Mouse (Mus musculus) monocyte, adult 2 months (primary cell): ENCODE measurements around the gene Cnpy4.
"Not testable (repeated sequence)": the region's sequence is repeated elsewhere in the genome, so short reads cannot be mapped to it uniquely, and the experiment has no call there.

Source experiments
- DNase-seq, 2 experiments: peaks; one replicate each; pipeline ENCODE4 v3.0.0; 2022; ENCODE audit warnings: low spot score in 2 of 2, low read depth in 1 of 2

Cnpy4 gene

DNA sequence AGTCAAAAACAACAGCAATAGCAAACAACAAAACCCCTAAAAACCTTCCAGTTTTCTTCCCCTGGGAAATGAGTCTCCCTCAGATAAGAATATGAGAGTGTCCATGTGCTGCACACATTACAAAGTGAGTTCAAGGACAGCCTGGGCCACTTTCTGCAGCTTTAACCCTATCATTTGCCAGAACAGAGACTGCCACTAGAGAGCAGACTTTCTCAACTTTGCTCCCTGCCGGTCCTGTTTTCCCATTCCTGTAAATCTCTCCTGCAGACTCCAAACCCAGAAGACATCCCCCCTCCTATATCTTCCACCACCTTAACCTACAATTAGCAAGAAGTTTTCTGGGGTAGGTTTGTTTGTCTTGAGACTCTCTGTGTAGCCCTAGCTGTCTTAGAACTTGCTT is 12.3 kb downstream of the Cnpy4 start:
- no peak for DNase-seq

DNA sequence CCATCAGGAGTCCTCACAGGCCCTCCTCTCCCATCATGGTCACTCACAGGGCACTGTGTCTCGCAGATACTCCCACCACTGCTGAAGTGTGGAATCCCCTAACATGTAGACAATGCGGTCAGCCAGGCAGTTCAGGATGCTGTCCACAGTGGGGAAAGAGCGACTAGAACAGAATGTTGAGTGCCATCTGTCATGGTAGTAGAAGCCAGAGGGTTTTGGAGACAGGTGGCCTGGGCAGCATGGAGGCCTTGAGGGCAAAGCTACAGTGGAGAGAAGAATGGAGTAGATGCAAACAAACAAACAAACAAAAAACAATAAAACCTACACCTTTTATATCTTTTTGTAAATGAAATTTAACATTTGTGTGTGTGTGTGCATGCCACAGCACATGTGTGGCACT is 14.8 kb downstream of the Cnpy4 start:
- no peak for DNase-seq

- DNase-seq = no peak
Measured at GRCm38 (mm10) chr5:138207253-138207652, 20.0 kb downstream of the Cnpy4 start.

DNA sequence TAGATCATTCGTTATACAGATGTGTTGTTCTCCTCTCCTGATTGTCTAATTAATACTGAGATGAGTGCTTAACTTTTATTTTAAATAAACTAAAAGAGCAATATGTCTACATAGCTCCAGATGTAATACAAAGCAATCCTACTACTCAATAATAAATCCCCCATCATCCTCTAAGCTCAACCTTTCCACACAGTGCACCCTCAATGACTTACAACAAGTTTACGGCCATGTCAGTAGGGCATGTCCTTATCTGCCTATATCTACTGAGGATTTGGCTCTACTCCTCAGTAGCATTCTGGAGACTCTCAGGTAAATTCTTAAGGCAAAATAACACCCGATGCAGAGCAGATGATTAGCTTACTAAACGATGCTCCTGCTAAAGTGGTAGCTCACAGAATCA is 20.6 kb downstream of the Cnpy4 start:
- DNase-seq = no peak

DNA sequence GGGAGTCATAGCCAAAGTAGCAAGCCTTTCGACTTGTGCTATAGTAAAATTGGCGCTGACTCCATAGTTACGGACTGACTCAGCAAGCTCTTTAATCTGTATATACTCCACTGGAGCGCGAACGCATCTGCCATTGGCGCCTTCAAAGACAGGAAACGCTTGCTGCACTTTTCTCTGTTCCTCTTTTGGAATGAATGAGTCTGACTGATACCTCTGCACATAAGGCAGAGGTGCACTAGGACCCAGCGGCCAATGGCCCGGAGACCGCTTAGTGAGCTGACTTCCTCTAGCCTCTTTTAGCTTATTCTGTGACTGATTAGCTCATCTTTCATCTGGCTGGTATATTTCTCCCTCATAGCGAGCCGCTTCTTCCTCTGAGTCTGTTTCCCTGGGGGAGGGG is 29.3 kb downstream of the Cnpy4 start:
- DNase-seq = not testable (repeated sequence)

- no peak for DNase-seq
Measured at GRCm38 (mm10) chr5:138219864-138220263, 32.6 kb downstream of the Cnpy4 start.

GRCm38 (mm10) chr5:138222111-138222510 is 34.8 kb downstream of the Cnpy4 start:
- DNase-seq = peak; percentile 61 to 85

DNA sequence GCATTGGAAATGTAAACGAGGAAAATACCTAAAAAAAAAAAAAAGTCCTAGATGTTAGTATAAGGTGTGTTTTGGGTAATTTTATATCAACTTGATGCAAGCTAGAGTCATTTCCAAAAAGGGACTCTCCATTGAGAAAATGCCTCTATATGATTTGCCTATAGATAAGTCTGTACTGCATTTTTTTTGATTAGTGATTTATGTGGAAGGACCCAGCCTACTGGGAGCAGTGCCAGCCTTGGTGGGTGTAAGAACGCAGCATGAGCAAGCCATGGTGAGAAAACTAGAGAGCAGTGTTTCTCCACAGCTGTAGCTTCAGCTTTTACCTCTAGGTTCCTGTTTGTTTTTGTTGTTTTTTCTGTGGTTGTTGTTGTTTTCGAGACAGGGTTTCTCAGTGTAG is 36.0 kb downstream of the Cnpy4 start:
- DNase-seq = no peak

DNA sequence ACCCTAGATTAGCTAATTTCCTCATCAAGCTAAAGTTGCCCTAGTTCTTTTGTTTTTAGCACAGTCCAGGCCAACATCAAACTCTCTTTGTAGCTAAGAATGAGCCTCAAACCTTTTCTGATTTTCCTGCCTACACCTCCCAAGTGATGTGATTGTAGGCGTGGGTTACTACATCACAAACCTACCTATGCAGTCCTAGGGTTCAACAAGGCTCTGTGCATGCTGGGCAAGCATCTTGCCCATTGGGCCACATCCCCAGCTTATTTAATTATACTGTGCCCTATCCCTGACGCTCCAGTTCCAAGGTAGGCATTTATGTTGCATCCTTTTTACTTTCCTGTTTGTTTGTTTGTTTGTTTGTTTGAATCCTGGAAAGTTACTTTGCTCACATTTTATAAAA is 38.4 kb downstream of the Cnpy4 start, which contains the start of gene Nxpe5:
Gene Nxpe5, plus strand, starts transcription at position 199 of the 400 bp plus-strand sequence.
- no peak for DNase-seq

DNA sequence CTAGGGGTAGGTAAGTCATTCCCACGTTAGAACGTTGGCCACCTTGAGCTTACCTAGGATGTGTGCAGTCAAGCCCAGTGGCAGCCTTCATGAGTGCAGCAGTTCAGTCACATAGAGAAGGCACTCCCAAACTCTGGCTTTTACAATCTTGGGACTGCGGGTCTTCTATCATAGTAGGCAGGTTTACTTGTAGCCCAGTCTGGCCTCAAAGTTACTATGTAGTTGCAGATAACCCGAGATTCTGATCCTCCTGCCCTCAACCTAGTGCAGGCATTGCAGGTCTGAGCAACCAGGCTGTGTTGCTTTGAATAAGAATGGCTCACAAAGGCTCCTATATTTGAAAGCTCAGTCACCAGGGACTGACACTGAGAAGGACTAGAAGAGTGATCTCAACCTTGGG is 39.2 kb downstream of the Cnpy4 start:
- DNase-seq = no peak

GRCm38 (mm10) chr5:138227367-138227766 is 40.1 kb downstream of the Cnpy4 start:
- DNase-seq = no peak

GRCm38 (mm10) chr5:138228026-138228425 is 40.7 kb downstream of the Cnpy4 start:
- no peak for DNase-seq

DNA sequence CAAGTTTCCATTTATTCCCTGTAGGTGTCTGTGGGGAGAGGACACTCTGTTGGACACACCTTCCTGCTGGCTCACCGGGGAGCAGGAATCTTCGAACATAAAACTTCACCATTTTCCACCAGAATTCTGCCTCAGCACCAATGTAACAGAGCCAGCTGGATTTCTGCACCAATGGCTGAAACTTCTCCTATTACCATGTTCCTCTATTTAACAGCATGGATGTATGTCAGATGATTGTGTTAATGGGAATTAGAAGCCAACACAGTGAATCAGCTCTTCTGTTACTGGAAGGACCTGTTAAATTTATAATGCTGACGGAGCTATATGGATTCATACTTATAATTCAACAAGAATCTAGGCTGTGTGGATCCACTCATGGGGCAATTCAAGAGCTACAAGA is 42.2 kb downstream of the Cnpy4 start:
- DNase-seq = no peak

- DNase-seq = no peak
Measured at GRCm38 (mm10) chr5:138233778-138234177, 46.5 kb downstream of the Cnpy4 start.

DNA sequence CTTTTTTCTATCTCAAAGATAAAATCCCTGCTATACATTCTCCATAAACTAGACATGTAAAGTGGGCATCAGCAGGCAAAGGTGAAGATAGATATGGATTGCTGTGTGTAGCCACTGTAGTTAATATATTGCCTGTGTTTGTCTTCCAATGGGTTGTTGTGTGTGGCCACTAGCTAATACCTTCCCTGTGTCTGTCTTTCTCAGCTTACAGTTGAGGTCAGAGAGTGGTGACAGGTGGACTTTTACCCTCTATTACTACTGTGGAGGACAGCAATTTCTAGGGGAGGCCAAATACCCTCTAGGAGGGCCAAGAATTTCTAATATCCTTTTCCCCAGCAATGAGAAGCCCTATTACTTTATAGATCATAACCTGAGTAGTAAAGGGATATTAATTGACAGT is 46.9 kb downstream of the Cnpy4 start:
- no peak for DNase-seq

- DNase-seq = no peak
Measured at GRCm38 (mm10) chr5:138241511-138241910, 54.2 kb downstream of the Cnpy4 start.
